Comparison of ENCODE assay signal across 10 mouse cellular contexts in the genomic region with DNA sequence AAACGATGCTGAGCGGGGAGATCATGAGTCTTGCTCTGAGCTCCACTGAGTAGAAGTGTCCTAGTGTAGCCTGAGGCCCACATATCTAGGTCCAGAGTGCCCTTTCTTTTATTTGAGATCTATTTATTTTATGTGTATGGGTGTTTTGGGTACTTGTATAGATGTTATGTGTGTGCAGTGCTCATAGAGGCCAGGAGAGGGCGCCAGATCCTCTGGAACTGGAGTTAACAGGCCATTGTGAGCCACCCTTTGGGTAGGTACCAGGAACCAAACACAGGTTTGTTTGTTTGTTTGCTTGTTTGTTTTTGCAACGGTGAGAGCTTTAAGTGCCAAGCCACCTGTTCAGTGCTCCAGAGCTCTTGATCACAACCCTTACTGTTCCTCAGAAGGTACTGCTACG.
DNase-seq lines count a peak whose midpoint lies in the region; ATAC-seq and TF ChIP-seq lines count a peak whose summit lies in the region.
"Had no signal": no experiment of that assay in that cellular context is flagged by ENCODE, and none has a peak within 500 bp of the region (broad histone marks: within the 10 kb centered on the region; RNA-seq: fewer than 3 reads in every experiment).

No protein-coding gene starts in this region.

- H3K79me2 ChIP-seq in MEL (ENCODE audit: control insufficient read depth, insufficient read depth, low read length, poor library complexity): no peaks in the 10 kb centered on the region

- no peaks in the 10 kb centered on the region for H3K27me3 ChIP-seq in forebrain, postnatal 0 days (ENCODE audit: insufficient read depth, low read length)
- H3K27me3 ChIP-seq in forebrain, embryonic 12.5 days: no peaks in the 10 kb centered on the region
- no peaks in the 10 kb centered on the region for H3K27me3 ChIP-seq in MEL (ENCODE audit: control insufficient read depth in 1 of 2, insufficient read depth in 2 of 2, low read length in 2 of 2)
- H3K27me3 ChIP-seq: heart, embryonic 13.5 days; neural tube, embryonic 12.5 days had no signal

- no peak for TF ChIP-seq EP300 in MEL (IDR thresholded peaks at IDR 0.05; ENCODE audit: low read depth in 1 of 2, low read length in 2 of 2)

- TF ChIP-seq RAD21 in MEL (IDR thresholded peaks at IDR 0.05; ENCODE audit: low read depth, low read length): no peak

- H3K4me2 ChIP-seq in forebrain, postnatal 0 days (ENCODE audit: low read depth): no peak overlapping the region
- no peak overlapping the region for H3K4me2 ChIP-seq in forebrain, embryonic 12.5 days
- H3K4me2 ChIP-seq: heart, embryonic 13.5 days; neural tube, embryonic 12.5 days had no signal

- H3K9ac ChIP-seq in forebrain, postnatal 0 days: no peak overlapping the region
- H3K9ac ChIP-seq in forebrain, embryonic 12.5 days: no peak overlapping the region
- no peak overlapping the region for H3K9ac ChIP-seq in MEL (ENCODE audit: control insufficient read depth, low read depth, low read length, poor library complexity, severe bottlenecking)
- H3K9ac ChIP-seq: heart, embryonic 13.5 days; neural tube, embryonic 12.5 days had no signal

- DNase-seq in forebrain, postnatal 0 days: peak; percentile 55
- DNase-seq in left cerebral cortex, postnatal 4 days: peak; percentile 51
- DNase-seq in left cerebral cortex, postnatal 36 days (ENCODE audit: low spot score in 2 of 2): no peak
- peak; percentile 1 for DNase-seq in MEL (ENCODE audit: low read depth, low spot score)
- DNase-seq in induced T-regulatory cell, adult 2 months (ENCODE audit: low read depth): peak; percentile 0
- DNase-seq in yolk sac, embryonic 10.5 days (ENCODE audit: low spot score): no peak
- DNase-seq in adipocyte (ENCODE audit: low spot score): no peak

- 72% methylated on average over 5 of the region's 5 CpGs for WGBS in forebrain, postnatal 0 days
- WGBS in forebrain, embryonic 12.5 days: 70% methylated on average over 5 of the region's 5 CpGs

- no peak for TF ChIP-seq POLR2A in MEL (IDR thresholded peaks at IDR 0.05; ENCODE audit: control insufficient read depth in 1 of 2, insufficient read depth in 1 of 2, low read depth in 1 of 2, low read length in 2 of 2, poor library complexity in 1 of 2)

- TF ChIP-seq CTCF in forebrain, postnatal 0 days (IDR thresholded peaks at IDR 0.05; ENCODE audit: low read depth): peak; percentile 68
- no peak for TF ChIP-seq CTCF in MEL (IDR thresholded peaks at IDR 0.05 in 2 of 3, conservative IDR thresholded peaks at IDR 0.05 in 1 of 3; ENCODE audit: control insufficient read depth in 1 of 3, insufficient read depth in 1 of 3, low read depth in 2 of 3, low read length in 3 of 3, poor library complexity in 1 of 3, severe bottlenecking in 1 of 3)

- no peaks in the 10 kb centered on the region for H3K4me1 ChIP-seq in forebrain, postnatal 0 days (ENCODE audit: insufficient read depth)
- peaks cover 11% of the 10 kb centered on the region; the same call in 1 of the 2 replicates for H3K4me1 ChIP-seq in forebrain, embryonic 12.5 days
- H3K4me1 ChIP-seq in MEL (ENCODE audit: control insufficient read depth in 1 of 2, insufficient read depth in 2 of 2, low read length in 2 of 2): no peaks in the 10 kb centered on the region

- intact Hi-C loops in left cerebral cortex, postnatal 4 days (cut with DNase I): loop anchor here (10.0 kb wide), 1 partner anchor 267 kb away; no protein-coding TSS in a partner anchor
- intact Hi-C loops in left cerebral cortex, postnatal 36 days (cut with DNase I): no loop called here

- ATAC-seq in forebrain, postnatal 0 days: no peak
- ATAC-seq in forebrain, embryonic 12.5 days (ENCODE audit: low FRiP score): no peak

- H3K36me3 ChIP-seq in forebrain, postnatal 0 days (ENCODE audit: insufficient read depth): no peaks in the 10 kb centered on the region
- no peaks in the 10 kb centered on the region for H3K36me3 ChIP-seq in forebrain, embryonic 12.5 days (replicated peaks)
- no peaks in the 10 kb centered on the region for H3K36me3 ChIP-seq in MEL (ENCODE audit: control insufficient read depth in 1 of 2, insufficient read depth in 2 of 2, low read length in 2 of 2)
- H3K36me3 ChIP-seq: heart, embryonic 13.5 days; neural tube, embryonic 12.5 days had no signal

- no peaks in the 10 kb centered on the region for H3K9me3 ChIP-seq in forebrain, postnatal 0 days (ENCODE audit: low read length)
- H3K9me3 ChIP-seq in forebrain, embryonic 12.5 days: no peaks in the 10 kb centered on the region
- H3K9me3 ChIP-seq in MEL (replicated peaks; ENCODE audit: insufficient read depth, low read length): no peaks in the 10 kb centered on the region
- H3K9me3 ChIP-seq: heart, embryonic 13.5 days; neural tube, embryonic 12.5 days had no signal

- no peak overlapping the region for H3K27ac ChIP-seq in forebrain, postnatal 0 days (ENCODE audit: low read depth, low read length)
- no peak overlapping the region for H3K27ac ChIP-seq in forebrain, embryonic 12.5 days
- no peak overlapping the region for H3K27ac ChIP-seq in MEL (ENCODE audit: control insufficient read depth, low read depth, low read length)
- H3K27ac ChIP-seq: heart, embryonic 13.5 days; neural tube, embryonic 12.5 days had no signal

- no peak overlapping the region for H3K4me3 ChIP-seq in forebrain, postnatal 0 days (ENCODE audit: low read depth, low read length)
- no peak overlapping the region for H3K4me3 ChIP-seq in forebrain, embryonic 12.5 days (replicated peaks)
- no peak overlapping the region for H3K4me3 ChIP-seq in MEL (ENCODE audit: control insufficient read depth in 1 of 2, insufficient read depth in 1 of 2, low read depth in 2 of 2, low read length in 2 of 2)
- H3K4me3 ChIP-seq: heart, embryonic 13.5 days; neural tube, embryonic 12.5 days had no signal

TF ChIP-seq in MEL, 35 proteins besides CTCF, POLR2A, EP300 and RAD21:
- TF ChIP-seq NELFE (IDR thresholded peaks at IDR 0.05; ENCODE audit: low read depth, low read length) (no peak), TCF12 (IDR thresholded peaks at IDR 0.05; ENCODE audit: low read depth, low read length) (no peak), ZC3H11A (IDR thresholded peaks at IDR 0.05; ENCODE audit: low read depth, low read length) (no peak), MAX (IDR thresholded peaks at IDR 0.05; ENCODE audit: low read length) (no peak), CHD2 (IDR thresholded peaks at IDR 0.05; ENCODE audit: low read length) (no peak), MAZ (IDR thresholded peaks at IDR 0.05; ENCODE audit: low read depth, low read length) (no peak), KAT2A (conservative IDR thresholded peaks at IDR 0.05; ENCODE audit: low read depth, low read length) (no peak), SMC3 (IDR thresholded peaks at IDR 0.05; ENCODE audit: low read depth, low read length) (no peak), SIN3A (IDR thresholded peaks at IDR 0.05; ENCODE audit: low read length) (no peak), ZMIZ1 (IDR thresholded peaks at IDR 0.05; ENCODE audit: low read depth, low read length) (no peak), TAL1 (IDR thresholded peaks at IDR 0.05; ENCODE audit: low read length) (no peak)

Comparison
In these comparisons a context has a peak if more than half of its experiments do, and no peak if none do; other contexts are left out.
1. DNase-seq: peak in forebrain, postnatal 0 days (single experiment), left cerebral cortex, postnatal 4 days (single experiment), MEL (single experiment) and induced T-regulatory cell, adult 2 months (single experiment); none in left cerebral cortex, postnatal 36 days (0 of 2), yolk sac, embryonic 10.5 days (single experiment) and adipocyte (single experiment).